Mouse (Mus musculus): ENCODE data around the gene Nrarp. TPM values are rescaled to one million over a fixed set of nuclear protein-coding genes. Genes with fewer than 3 reads are reported as not detected.

Nrarp gene
- polyA plus RNA-seq, 1 experiment from 2014 or later: 16.9 TPM

- Histone ChIP-seq H3K4me2 (peak within 1 kb of the TSS; percentile 90), H3K36me3 (no peaks in the 10 kb centered on the region), H3K27me3 (replicated peaks) (no peaks in the 10 kb centered on the region), H3K4me3 (replicated peaks) (peak within 1 kb of the TSS; percentile 93), H3K4me1 (peaks cover 16% of the 10 kb centered on the region), H3K9me3 (no peaks in the 10 kb centered on the region), H3K27ac (peak within 1 kb of the TSS; percentile 99), H3K9ac (peak within 1 kb of the TSS; percentile 92)
- WGBS: under 1% methylated on average over 17 of the region's 17 CpGs
- no peak for ATAC-seq (ENCODE audit: insufficient read depth, low FRiP score, low read depth)
Observed at GRCm38 (mm10) chr2:25224492-25224765, 43.9 kb downstream of the Nrarp start, which contains the start of gene Tubb4b. Tubb4b (minus strand) TSS chr2:25224702.

- Histone ChIP-seq H3K36me3 (no peaks in the 10 kb centered on the region), H3K4me1 (peaks cover 16% of the 10 kb centered on the region), H3K9ac (no peak overlapping the region), H3K4me2 (peak overlapping the region; percentile 51), H3K27me3 (replicated peaks) (no peaks in the 10 kb centered on the region), H3K4me3 (replicated peaks) (peak overlapping the region; percentile 93), H3K9me3 (no peaks in the 10 kb centered on the region), H3K27ac (peak overlapping the region; percentile 99)
- WGBS: 1% methylated on average over 41 of the region's 41 CpGs
- ATAC-seq (ENCODE audit: insufficient read depth, low FRiP score, low read depth): peak; percentile 95
Observed at GRCm38 (mm10) chr2:25224766-25225752, 44.5 kb downstream of the Nrarp start.

- no peak for ATAC-seq (ENCODE audit: insufficient read depth, low FRiP score, low read depth)
- peak overlapping the region; percentile 54 for H3K4me3 ChIP-seq (replicated peaks)
- no peaks in the 10 kb centered on the region for H3K9me3 ChIP-seq
- H3K4me1 ChIP-seq: peaks cover 16% of the 10 kb centered on the region
- H3K4me2 ChIP-seq: peak overlapping the region; percentile 51
- no peaks in the 10 kb centered on the region for H3K27me3 ChIP-seq (replicated peaks)
- H3K36me3 ChIP-seq: no peaks in the 10 kb centered on the region
- WGBS: 74% methylated on average over 8 of the region's 8 CpGs
- no peak overlapping the region for H3K9ac ChIP-seq
- peak overlapping the region; percentile 99 for H3K27ac ChIP-seq
Observed at GRCm38 (mm10) chr2:25225811-25226379, 45.3 kb downstream of the Nrarp start.

- Histone ChIP-seq H3K4me1 (peaks cover 16% of the 10 kb centered on the region), H3K27me3 (replicated peaks) (no peaks in the 10 kb centered on the region), H3K9me3 (no peaks in the 10 kb centered on the region), H3K36me3 (no peaks in the 10 kb centered on the region), H3K9ac (no peak overlapping the region), H3K27ac (no peak overlapping the region), H3K4me3 (replicated peaks) (no peak overlapping the region), H3K4me2 (no peak overlapping the region)
- 81% methylated on average over 5 of the region's 5 CpGs for WGBS
- no peak for ATAC-seq (ENCODE audit: insufficient read depth, low FRiP score, low read depth)
Observed at GRCm38 (mm10) chr2:25226864-25227263, 46.3 kb downstream of the Nrarp start.

GRCm38 (mm10) chr2:25227406-25227805 is 46.8 kb downstream of the Nrarp start:
- Histone ChIP-seq H3K9me3 (no peaks in the 10 kb centered on the region), H3K4me1 (peaks cover 16% of the 10 kb centered on the region), H3K27ac (no peak overlapping the region), H3K4me2 (no peak overlapping the region), H3K4me3 (replicated peaks) (no peak overlapping the region), H3K36me3 (no peaks in the 10 kb centered on the region), H3K9ac (no peak overlapping the region), H3K27me3 (replicated peaks) (no peaks in the 10 kb centered on the region)
- 91% methylated on average over 4 of the region's 4 CpGs for WGBS
- ATAC-seq (ENCODE audit: insufficient read depth, low FRiP score, low read depth): no peak

GRCm38 (mm10) chr2:25228431-25228889 is 47.9 kb downstream of the Nrarp start:
- 0 out of 2 replicates have a peak, but pooled peaks have one; percentile 2 for ATAC-seq (ENCODE audit: insufficient read depth, low FRiP score, low read depth)
- Histone ChIP-seq H3K27me3 (replicated peaks) (no peaks in the 10 kb centered on the region), H3K27ac (peak overlapping the region; percentile 75; the same call in 1 of the 2 replicates), H3K9me3 (no peaks in the 10 kb centered on the region), H3K4me2 (peak overlapping the region; percentile 48), H3K4me1 (peaks cover 12% of the 10 kb centered on the region), H3K9ac (no peak overlapping the region; the same call in 1 of the 2 replicates), H3K36me3 (no peaks in the 10 kb centered on the region), H3K4me3 (replicated peaks) (peak overlapping the region; percentile 26; the same call in 1 of the 2 replicates)
- under 1% methylated on average over 7 of the region's 7 CpGs for WGBS

- Histone ChIP-seq H3K36me3 (no peaks in the 10 kb centered on the region), H3K9me3 (no peaks in the 10 kb centered on the region), H3K4me1 (peaks cover 8% of the 10 kb centered on the region), H3K9ac (no peak overlapping the region; the same call in 1 of the 2 replicates), H3K4me2 (peak overlapping the region; percentile 48), H3K27me3 (replicated peaks) (no peaks in the 10 kb centered on the region), H3K4me3 (replicated peaks) (no peak overlapping the region), H3K27ac (peak overlapping the region; percentile 75; the same call in 1 of the 2 replicates)
- ATAC-seq (ENCODE audit: insufficient read depth, low FRiP score, low read depth): no peak
- 70% methylated on average over 6 of the region's 6 CpGs for WGBS
Observed at GRCm38 (mm10) chr2:25228995-25229530, 48.5 kb downstream of the Nrarp start.

- Histone ChIP-seq H3K4me2 (no peak overlapping the region), H3K4me3 (replicated peaks) (no peak overlapping the region), H3K27ac (no peak overlapping the region), H3K27me3 (replicated peaks) (no peaks in the 10 kb centered on the region), H3K4me1 (peaks cover 8% of the 10 kb centered on the region), H3K9me3 (no peaks in the 10 kb centered on the region), H3K9ac (no peak overlapping the region), H3K36me3 (no peaks in the 10 kb centered on the region)
- 79% methylated on average over 5 of the region's 5 CpGs for WGBS
- ATAC-seq (ENCODE audit: insufficient read depth, low FRiP score, low read depth): no peak
Observed at GRCm38 (mm10) chr2:25229582-25229981, 49.0 kb downstream of the Nrarp start.

- Histone ChIP-seq H3K9ac (no peak overlapping the region), H3K4me3 (replicated peaks) (no peak overlapping the region), H3K36me3 (no peaks in the 10 kb centered on the region), H3K4me2 (no peak overlapping the region), H3K4me1 (peaks cover 7% of the 10 kb centered on the region), H3K27ac (no peak overlapping the region), H3K9me3 (no peaks in the 10 kb centered on the region), H3K27me3 (replicated peaks) (no peaks in the 10 kb centered on the region)
- ATAC-seq (ENCODE audit: insufficient read depth, low FRiP score, low read depth): no peak
- 89% methylated on average over 7 of the region's 7 CpGs for WGBS
Observed at GRCm38 (mm10) chr2:25230581-25230980, 50.0 kb downstream of the Nrarp start.

GRCm38 (mm10) chr2:25231038-25231437 is 50.5 kb downstream of the Nrarp start:
- Histone ChIP-seq H3K4me2 (no peak overlapping the region), H3K4me1 (peaks cover 4% of the 10 kb centered on the region; the same call in 1 of the 2 replicates), H3K9ac (no peak overlapping the region), H3K27me3 (replicated peaks) (no peaks in the 10 kb centered on the region), H3K4me3 (replicated peaks) (no peak overlapping the region), H3K36me3 (no peaks in the 10 kb centered on the region), H3K27ac (no peak overlapping the region), H3K9me3 (no peaks in the 10 kb centered on the region)
- WGBS: 55% methylated on average over 12 of the region's 12 CpGs
- no peak for ATAC-seq (ENCODE audit: insufficient read depth, low FRiP score, low read depth)

All from stomach, embryonic 15.5 days (tissue).